In the genomic region with DNA sequence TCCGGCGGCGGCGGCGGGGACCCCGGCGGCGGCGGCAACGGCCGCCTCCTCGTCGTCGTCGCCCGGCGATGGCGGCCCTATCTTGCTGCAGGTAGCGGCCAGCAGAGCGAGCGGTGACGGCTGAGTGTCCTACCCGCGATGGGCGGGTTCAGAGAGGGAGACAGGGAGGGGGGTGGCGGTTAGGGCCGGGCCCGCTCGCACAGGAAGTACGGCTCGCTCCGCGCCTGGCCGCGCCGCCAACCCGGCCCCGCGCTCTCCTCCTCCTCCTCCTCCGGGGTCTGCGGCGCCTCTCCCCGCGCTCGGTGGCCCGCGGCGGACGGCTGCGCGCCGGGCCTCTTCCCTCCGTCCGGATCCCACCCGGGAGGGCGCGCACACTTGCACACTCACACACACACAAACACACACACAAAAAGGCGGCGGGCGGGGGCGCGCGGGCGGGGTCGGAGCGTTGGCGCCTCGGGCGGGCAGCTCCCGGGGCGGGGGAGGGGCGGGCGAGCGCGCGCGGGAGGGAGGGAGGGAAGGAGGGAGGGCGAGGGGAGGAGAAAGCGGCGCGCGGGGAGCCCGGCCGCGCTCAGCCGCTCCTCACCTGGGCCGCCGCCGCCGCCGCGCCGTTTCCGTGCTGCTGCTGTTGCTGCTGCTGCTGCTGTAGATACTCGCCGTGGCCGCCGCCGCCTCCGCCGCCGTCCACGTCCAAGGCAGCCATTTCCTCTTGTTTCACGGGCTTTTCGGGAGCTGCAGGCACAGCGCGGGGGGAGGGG, we compare ENCODE assay signal across 8 mouse cellular contexts. TPM values are rescaled to one million over a fixed set of nuclear protein-coding genes. Genes with fewer than 3 reads are reported as not detected.
DNase-seq lines count a peak whose midpoint lies in the region; ATAC-seq lines count a peak whose summit lies in the region.

No protein-coding gene starts in this region.

- DNase-seq in gastrocnemius, adult 8-10 months (ENCODE audit: low spot score in 2 of 2): peak; percentile 81 to 86
- peak; percentile 93 for DNase-seq in induced T-regulatory cell, adult 2 months (ENCODE audit: low read depth)
- DNase-seq in left cerebral cortex, adult 9 months (ENCODE audit: low spot score in 2 of 2): peak; percentile 53 to 81
- peak; percentile 88 for DNase-seq in right cerebral cortex, postnatal 10 days (ENCODE audit: low spot score in 2 of 2)
- DNase-seq in urinary bladder, postnatal 14 days (ENCODE audit: low spot score): peak; percentile 90

- peak; percentile 50 for ATAC-seq in activated CD4-positive, CD25-positive, alpha-beta regulatory T cell, adult 4 months
- ATAC-seq in common myeloid progenitor, adult 5-6 weeks (replicated peaks; ENCODE audit: low read depth, poor library complexity, severe bottlenecking): peak; percentile 72
- peak; percentile 64 for ATAC-seq in megakaryocyte progenitor cell, adult 5-6 weeks (replicated peaks; ENCODE audit: poor library complexity)

RNA-seq across cellular contexts. Expression of a gene that starts 1.2 kb away (rescaled TPM):
- polyA plus RNA-seq in activated CD4-positive, CD25-positive, alpha-beta regulatory T cell, adult 4 months (2017; shearing (Covaris generic)): 10 to 100 TPM; 61.4 to 62.9 TPM
- 109 and 139 TPM in 2 replicates for total RNA-seq in common myeloid progenitor, adult 5-6 weeks (2017)
- total RNA-seq in gastrocnemius, adult 8-10 months (2022): 10 to 100 TPM; 16.5 to 19.1 (median 18.7) TPM
- total RNA-seq in megakaryocyte progenitor cell, adult 5-6 weeks (2015): 108 and 111 TPM in 2 replicates
- total RNA-seq in megakaryocyte progenitor cell, adult 5-6 weeks (2017): 109 and 114 TPM in 2 replicates

RNA-seq across cellular contexts. Expression of a gene that starts 7.4 kb away (rescaled TPM):
- polyA plus RNA-seq in activated CD4-positive, CD25-positive, alpha-beta regulatory T cell, adult 4 months (2017; shearing (Covaris generic)): not detected
- total RNA-seq in common myeloid progenitor, adult 5-6 weeks (2017): not detected in 2 replicates
- total RNA-seq in gastrocnemius, adult 8-10 months (2022): not detected
- not detected in 2 replicates for total RNA-seq in megakaryocyte progenitor cell, adult 5-6 weeks (2015)
- not detected in 2 replicates for total RNA-seq in megakaryocyte progenitor cell, adult 5-6 weeks (2017)

Comparison
In these comparisons a context has a peak if more than half of its experiments do, and no peak if none do; other contexts are left out.
1. Peak in every context shown above with its lines: DNase-seq and ATAC-seq.